Mouse (Mus musculus) hindbrain, embryonic 16.5 days (tissue): ENCODE measurements around the gene Atraid. TPM values are rescaled to one million over a fixed set of nuclear protein-coding genes. Genes with fewer than 3 reads are reported as not detected.

Experiments
- ATAC-seq: fragments of 200-750 bp; cut with Nextera tagmentation; 2 replicates; pipeline ENCODE4 v1.8.0; 2017; ENCODE audit warnings: moderate TSS enrichment, moderate library complexity
- H3K27ac ChIP-seq: fragments of 300-500 bp; sonication (generic); 2 replicates; pipeline ENCODE4 v1.5.1; 2014; ENCODE audit warnings: low read depth, mild to moderate bottlenecking, control low read depth, low read length, moderate library complexity
- H3K27me3 ChIP-seq: fragments of 300-500 bp; sonication (generic); replicated peaks from 2 replicates; pipeline ENCODE4 v1.6.1; 2014; ENCODE audit warnings: low read length; ENCODE audit not compliant: control insufficient read depth, insufficient read depth
- H3K36me3 ChIP-seq: fragments of 300-500 bp; sonication (generic); 2 replicates; pipeline ENCODE4 v1.6.1; 2014; ENCODE audit warnings: mild to moderate bottlenecking, low read length, moderate library complexity, mixed read lengths; ENCODE audit not compliant: control insufficient read depth, insufficient read depth
- H3K4me1 ChIP-seq: fragments of 300-500 bp; sonication (generic); 2 replicates; pipeline ENCODE4 v1.6.1; 2014; ENCODE audit warnings: low read depth, low read length; ENCODE audit not compliant: control insufficient read depth, insufficient read depth
- H3K4me2 ChIP-seq: fragments of 300-500 bp; sonication (generic); 2 replicates; pipeline ENCODE4 v1.6.1; 2014; ENCODE audit warnings: mild to moderate bottlenecking, low read length, control low read depth, moderate library complexity
- H3K4me3 ChIP-seq: fragments of 300-500 bp; sonication (generic); 2 replicates; pipeline ENCODE4 v1.5.1; 2014; ENCODE audit warnings: mild to moderate bottlenecking, low read length, control low read depth, moderate library complexity
- H3K9ac ChIP-seq: fragments of 300-500 bp; sonication (generic); 2 replicates; pipeline ENCODE4 v1.6.1; 2014; ENCODE audit warnings: low read depth, mild to moderate bottlenecking, control low read depth, low read length, moderate library complexity
- H3K9me3 ChIP-seq: fragments of 300-500 bp; sonication (generic); 2 replicates; pipeline ENCODE4 v1.6.1; 2014; ENCODE audit warnings: mild to moderate bottlenecking, low read length, moderate library complexity; ENCODE audit not compliant: control insufficient read depth
- WGBS: fragments of 180-500 bp; shearing (Covaris S2); extraction: QIAGEN DNeasy Blood & Tissue Kit; methylation state at CpG from one replicate; pipeline ENCODE4 v1.1.7; 2014; 5-methylcytosine and 5-hydroxymethylcytosine counted together
- polyA plus RNA-seq: library from polyadenylated mRNA; unstranded; fragments of >200 nt; fragmentation: Nextera tagmentation; extraction: Ambion mirVana; gene quantifications from 2 replicates; pipeline ENCODE4 v1.2.1, GENCODE M21; 2015

Atraid gene
- polyA plus RNA-seq, 1 experiment from 2014 or later = 195 TPM

- no peak for ATAC-seq
- H3K9me3 ChIP-seq = no peaks in the 10 kb centered on the region
- H3K27ac ChIP-seq = no peak overlapping the region
- H3K9ac ChIP-seq = no peak overlapping the region
- no peak overlapping the region for H3K4me3 ChIP-seq
- H3K27me3 ChIP-seq = peaks cover 16% of the 10 kb centered on the region
- no peak overlapping the region for H3K4me2 ChIP-seq
- H3K4me1 ChIP-seq = no peaks in the 10 kb centered on the region
- WGBS = 65% methylated on average over 2 of the region's 2 CpGs
- no peaks in the 10 kb centered on the region for H3K36me3 ChIP-seq
Measured at GRCm38 (mm10) chr5:31087131-31087530, 39.0 kb downstream of the Atraid start.

GRCm38 (mm10) chr5:31092231-31092975 lies 44.3 kb downstream of the Atraid start:
- peak overlapping the region; percentile 68 for H3K4me2 ChIP-seq
- peaks cover 24% of the 10 kb centered on the region for H3K4me1 ChIP-seq
- peaks cover 37% of the 10 kb centered on the region for H3K27me3 ChIP-seq
- ATAC-seq = no peak
- no peaks in the 10 kb centered on the region for H3K9me3 ChIP-seq
- peak overlapping the region; percentile 64 for H3K9ac ChIP-seq
- WGBS = 2% methylated on average over 27 of the region's 53 CpGs
- H3K4me3 ChIP-seq = peak overlapping the region; percentile 50
- no peaks in the 10 kb centered on the region for H3K36me3 ChIP-seq
- peak overlapping the region; percentile 44 for H3K27ac ChIP-seq

- under 1% methylated on average over 48 of the region's 54 CpGs for WGBS
- peak overlapping the region; percentile 64 for H3K9ac ChIP-seq
- H3K27ac ChIP-seq = no peak overlapping the region; the same call in 1 of the 2 replicates
- H3K27me3 ChIP-seq = peaks cover 38% of the 10 kb centered on the region
- H3K4me3 ChIP-seq = peak overlapping the region; percentile 50
- H3K4me1 ChIP-seq = peaks cover 24% of the 10 kb centered on the region
- H3K4me2 ChIP-seq = peak overlapping the region; percentile 68
- peak; percentile 80 for ATAC-seq
- H3K36me3 ChIP-seq = no peaks in the 10 kb centered on the region
- H3K9me3 ChIP-seq = no peaks in the 10 kb centered on the region
Measured at GRCm38 (mm10) chr5:31093151-31094041, 45.3 kb downstream of the Atraid start.

GRCm38 (mm10) chr5:31094100-31094798 lies 46.1 kb downstream of the Atraid start:
- H3K9ac ChIP-seq = peak overlapping the region; percentile 14; the same call in 1 of the 2 replicates
- H3K4me3 ChIP-seq = peak overlapping the region; percentile 50
- peak overlapping the region; percentile 68 for H3K4me2 ChIP-seq
- H3K4me1 ChIP-seq = peaks cover 24% of the 10 kb centered on the region
- H3K36me3 ChIP-seq = no peaks in the 10 kb centered on the region
- H3K27me3 ChIP-seq = peaks cover 39% of the 10 kb centered on the region
- ATAC-seq = no peak
- H3K27ac ChIP-seq = no peak overlapping the region
- WGBS = 2% methylated on average over 29 of the region's 29 CpGs
- no peaks in the 10 kb centered on the region for H3K9me3 ChIP-seq

- peak overlapping the region; percentile 50 for H3K4me3 ChIP-seq
- peak overlapping the region; percentile 68 for H3K4me2 ChIP-seq
- peaks cover 42% of the 10 kb centered on the region for H3K27me3 ChIP-seq
- WGBS = under 1% methylated on average over 59 of the region's 59 CpGs
- H3K9ac ChIP-seq = peak overlapping the region; percentile 28; the same call in 1 of the 2 replicates
- H3K9me3 ChIP-seq = no peaks in the 10 kb centered on the region
- no peak for ATAC-seq
- peaks cover 24% of the 10 kb centered on the region for H3K4me1 ChIP-seq
- H3K27ac ChIP-seq = no peak overlapping the region
- no peaks in the 10 kb centered on the region for H3K36me3 ChIP-seq
Measured at GRCm38 (mm10) chr5:31094799-31095691, 46.9 kb downstream of the Atraid start.

- H3K9ac ChIP-seq = no peak overlapping the region
- no peak for ATAC-seq
Measured at GRCm38 (mm10) chr5:31095711-31096480, 47.8 kb downstream of the Atraid start.

More at GRCm38 (mm10) chr5:31095711-31096480, 47.8 kb downstream of the Atraid start:
- 20% methylated on average over 11 of the region's 11 CpGs for WGBS
- Histone ChIP-seq H3K36me3 (no peaks in the 10 kb centered on the region), H3K4me3 (peak overlapping the region; percentile 50; the same call in 1 of the 2 replicates), H3K4me2 (peak overlapping the region; percentile 68), H3K9me3 (no peaks in the 10 kb centered on the region), H3K27ac (no peak overlapping the region), H3K27me3 (peaks cover 39% of the 10 kb centered on the region), H3K4me1 (peaks cover 24% of the 10 kb centered on the region)
